Mouse (Mus musculus): Measurements from ENCODE around the gene Elane.

The Elane gene

DNA sequence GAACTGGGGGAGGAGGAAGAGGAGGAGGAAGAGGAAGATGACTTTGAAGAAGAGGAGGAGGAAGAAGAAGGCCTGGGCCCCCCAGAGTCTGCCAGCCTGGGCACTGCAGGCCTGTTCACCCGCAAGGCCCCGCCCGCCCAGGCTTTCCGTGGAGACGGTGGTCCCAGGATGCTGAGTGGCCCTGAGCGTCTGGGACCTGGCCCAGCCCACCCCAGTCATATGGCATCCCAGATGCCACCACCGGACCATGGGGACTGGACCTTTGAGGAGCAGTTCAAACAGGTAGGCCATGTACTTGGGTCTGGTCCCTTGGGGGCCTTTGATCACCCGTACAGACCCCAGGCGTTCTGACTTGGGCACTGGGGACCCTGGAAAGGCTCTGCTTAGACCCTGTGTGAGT is 45.8 kb downstream of the Elane start:
- no peak for DNase-seq

DNA sequence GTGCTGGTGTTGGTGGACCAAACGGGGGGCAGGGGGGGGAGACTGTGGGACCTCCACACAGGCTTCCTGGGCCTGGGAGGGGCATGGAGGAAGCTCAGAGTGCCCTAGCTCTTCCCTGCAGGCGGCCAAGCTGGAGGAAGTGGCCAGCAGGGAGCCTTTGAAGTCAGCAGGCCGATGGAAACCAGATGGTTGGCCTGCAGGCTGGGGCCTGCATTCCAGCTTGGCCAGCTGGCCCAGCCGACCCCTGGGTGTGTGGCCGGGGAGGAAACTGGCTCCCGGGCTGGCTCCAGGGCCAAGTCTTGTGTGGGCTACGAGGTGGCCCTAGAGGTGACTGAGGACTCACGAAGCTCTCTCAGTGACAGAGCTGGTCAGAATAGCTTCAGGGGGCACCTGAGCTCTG is 46.7 kb downstream of the Elane start:
- DNase-seq = peak; percentile 46

DNA sequence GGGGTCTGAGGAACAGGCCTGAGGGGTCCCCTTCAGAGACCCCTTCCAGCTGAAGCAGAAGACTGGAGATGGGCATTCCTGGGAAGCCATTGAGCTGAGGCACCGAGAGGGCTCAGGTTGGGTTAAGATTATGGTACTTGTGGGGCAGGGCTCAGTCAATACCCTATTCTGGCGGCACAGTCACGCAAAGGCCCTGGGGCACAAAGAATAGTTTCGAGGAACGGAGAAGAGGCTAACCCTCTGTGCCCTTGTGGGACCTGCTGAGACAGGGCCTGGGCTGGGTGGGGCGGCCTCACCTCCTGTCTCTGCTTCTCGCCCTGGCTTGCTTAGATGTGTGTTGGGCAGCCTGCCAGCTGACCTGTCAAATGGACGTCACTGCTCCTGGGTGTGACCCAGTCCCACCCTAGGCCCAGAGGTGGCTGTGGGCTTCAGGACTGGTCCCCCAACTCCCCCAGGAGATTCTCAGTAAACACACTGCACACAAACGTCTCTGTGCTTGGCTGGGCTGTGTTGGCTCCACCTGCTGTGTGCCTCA is 47.2 kb downstream of the Elane start:
- DNase-seq = no peak

- DNase-seq = no peak
Measured at GRCm38 (mm10) chr10:79933861-79934260, 47.8 kb downstream of the Elane start.

- peak; percentile 72 for DNase-seq
Measured at GRCm38 (mm10) chr10:79934272-79934721, 48.2 kb downstream of the Elane start.

DNA sequence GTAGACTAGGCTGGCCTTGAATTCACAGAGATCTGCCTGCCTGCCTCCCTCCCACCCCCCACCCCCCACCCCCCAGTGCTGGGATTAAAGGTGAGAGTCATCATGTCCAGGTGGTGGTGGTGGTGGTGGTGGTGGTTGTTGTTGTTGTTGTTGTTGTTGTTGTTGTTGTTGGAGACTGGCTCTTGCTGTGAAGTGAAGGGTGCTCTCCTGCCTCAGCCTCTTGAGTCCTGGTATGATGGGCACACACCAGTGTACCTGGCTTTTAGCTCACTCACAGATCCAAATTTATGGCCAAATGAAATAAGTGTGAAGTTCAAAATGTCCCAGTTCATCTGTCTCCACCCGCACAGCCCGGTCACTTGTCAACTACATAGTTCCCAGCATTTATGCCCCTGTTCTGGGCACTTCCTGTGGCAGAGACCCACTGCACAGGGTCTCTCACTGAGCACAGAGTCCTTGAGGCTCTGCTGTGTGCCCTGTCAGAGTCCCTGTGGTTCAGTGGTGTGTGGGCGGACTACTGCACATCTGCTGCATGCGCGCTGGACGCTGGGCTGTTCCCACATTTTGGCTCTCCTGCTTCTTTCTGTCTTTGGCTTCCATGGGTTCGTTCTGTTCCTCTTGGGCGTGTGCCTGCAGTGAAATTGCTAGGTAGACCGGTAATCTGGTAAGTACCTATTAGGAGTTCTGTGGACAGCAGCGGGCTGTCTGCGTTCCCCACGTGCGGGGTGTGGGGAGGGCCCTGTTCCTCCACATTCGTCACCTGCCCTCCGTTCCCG is 48.9 kb downstream of the Elane start:
- no peak for DNase-seq

- DNase-seq = no peak
Measured at GRCm38 (mm10) chr10:79936284-79936910, 50.4 kb downstream of the Elane start.

DNA sequence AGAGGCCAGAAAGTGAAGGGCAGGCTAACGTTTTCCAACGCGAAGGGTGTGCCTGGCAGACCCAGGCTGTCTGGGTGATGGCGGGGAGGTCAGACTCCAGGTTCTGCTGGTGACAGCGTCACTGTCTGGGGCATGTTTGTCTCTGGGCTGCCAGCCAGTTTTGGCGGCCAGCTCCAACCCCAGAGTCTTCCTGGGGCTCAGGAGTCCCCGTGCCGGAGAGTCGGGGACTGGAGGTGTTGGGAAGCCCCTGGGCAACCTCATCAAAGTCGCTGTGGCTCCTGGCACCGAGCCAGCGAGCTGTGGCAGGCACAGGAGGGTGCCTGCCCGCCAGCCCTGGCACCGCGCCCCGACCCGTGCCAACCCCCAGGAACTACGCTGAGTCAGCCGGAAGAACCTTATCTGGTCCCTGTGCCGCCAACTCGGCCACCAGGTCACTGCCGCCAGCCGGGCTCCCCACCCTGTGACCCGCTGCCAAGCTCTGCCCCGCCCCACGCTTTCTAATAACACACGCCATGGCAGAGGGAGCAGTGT is 50.9 kb downstream of the Elane start:
- no peak for DNase-seq

Measured in right cerebral cortex, adult 18-20 months (tissue).